Mouse (Mus musculus) liver, adult (tissue): ENCODE data around the gene Ahdc1.

ENCODE experiments used
- GATA4 ChIP-seq: IDR thresholded peaks from 2 replicates; pipeline ENCODE4 v1.6.1; 2014; ENCODE audit warnings: mild to moderate bottlenecking, low read length; ENCODE audit not compliant: insufficient replicate concordance

Ahdc1 gene

DNA sequence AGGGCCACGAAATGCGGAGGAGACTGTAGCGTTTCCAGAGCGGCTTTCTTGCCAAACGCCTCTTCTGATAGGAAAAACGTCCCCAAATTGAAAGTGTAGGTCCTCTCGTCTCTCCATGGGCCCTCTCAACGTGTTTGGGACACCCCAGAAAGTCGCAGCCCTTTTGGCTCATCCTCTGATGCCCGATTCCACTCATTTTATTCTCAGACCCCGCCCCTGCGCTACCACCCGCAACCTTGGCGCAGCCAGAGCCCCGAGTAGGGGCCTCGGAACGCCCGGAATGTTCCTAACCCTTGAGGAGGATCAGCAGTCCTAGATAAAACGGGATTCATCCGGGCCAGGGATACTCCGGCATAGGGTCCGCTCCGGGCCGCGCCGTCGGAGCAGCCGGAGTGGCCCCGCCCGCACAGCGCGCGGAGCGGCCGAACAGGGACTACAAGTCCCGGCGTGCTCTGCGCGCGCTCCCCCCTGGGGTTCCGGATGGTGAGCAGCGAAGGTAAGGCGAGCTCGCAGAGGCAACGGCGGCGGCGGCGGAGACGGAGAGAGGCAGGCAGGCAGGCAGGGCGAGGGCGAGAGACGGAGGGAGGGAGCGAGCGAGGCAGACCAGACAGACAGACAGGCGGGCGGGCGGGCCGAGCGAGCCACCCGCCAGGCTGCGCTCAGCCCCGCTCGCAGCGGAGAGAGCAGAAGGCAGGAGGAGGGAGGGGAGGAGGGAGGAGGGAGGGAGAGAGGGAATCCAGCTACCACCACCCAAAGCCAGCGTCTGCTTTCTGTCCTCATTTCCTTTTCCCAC, at the start of gene Ahdc1:
Gene Ahdc1 (plus strand): TSS at position 233 of the 793 bp plus-strand sequence.
- TF ChIP-seq GATA4 = no peak

DNA sequence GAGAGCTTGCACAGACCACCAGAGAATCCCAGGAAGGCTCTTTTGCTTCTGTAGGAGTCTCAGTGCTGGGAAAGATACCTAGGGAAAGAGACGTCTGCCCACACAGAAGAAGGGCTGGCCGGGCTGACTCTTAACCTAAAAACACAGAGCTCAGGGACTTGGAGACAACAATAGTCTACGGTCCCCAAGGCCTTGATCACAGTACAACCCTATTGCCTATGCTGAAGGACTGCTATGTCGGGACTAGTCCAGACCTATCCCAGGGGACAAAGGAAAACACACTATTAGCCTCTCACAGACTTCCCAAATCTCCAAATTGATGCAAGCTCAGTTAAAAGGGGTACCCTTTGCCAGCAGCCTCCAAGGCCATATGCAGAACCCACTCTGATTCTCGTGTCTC, 49.2 kb upstream of the Ahdc1 start:
- TF ChIP-seq GATA4 = no peak

DNA sequence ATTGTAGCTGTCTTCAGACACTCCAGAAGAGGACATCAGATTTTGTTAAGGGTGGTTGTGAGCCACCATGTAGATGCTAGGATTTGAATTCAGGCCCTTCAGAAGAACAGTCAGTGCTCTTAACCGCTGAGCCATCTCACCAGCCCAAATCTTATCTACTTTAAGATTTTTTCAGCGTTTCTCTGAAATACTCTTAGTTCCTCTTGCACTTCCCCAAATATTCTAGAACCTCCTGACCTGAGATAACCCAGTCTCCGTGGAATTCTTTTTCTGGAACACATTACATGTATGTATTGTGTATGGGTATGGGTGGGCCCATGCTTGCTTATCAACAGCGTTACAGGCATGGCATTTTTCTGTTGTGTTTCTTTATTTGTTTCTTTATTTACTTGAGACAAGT, 48.4 kb upstream of the Ahdc1 start:
- no peak for TF ChIP-seq GATA4

DNA sequence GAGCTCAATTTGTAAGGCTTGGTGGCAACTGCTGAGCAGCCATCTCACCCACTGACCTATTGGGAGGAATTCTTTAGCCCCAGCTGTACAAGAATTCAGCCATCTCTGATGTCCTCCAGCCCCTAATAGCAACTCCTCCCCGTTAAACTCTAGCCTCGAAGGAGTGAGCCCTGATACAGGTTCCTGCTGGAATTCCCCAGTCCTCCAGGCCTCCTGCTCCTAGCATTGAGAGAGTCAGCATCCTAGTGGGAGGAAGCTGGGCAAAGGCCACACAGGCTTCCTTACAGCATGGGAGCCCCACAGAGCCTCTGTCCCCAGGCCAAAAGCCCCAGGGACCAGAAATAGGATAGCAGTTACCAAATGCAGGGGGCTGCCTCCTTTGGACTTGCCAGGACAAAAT, 47.6 kb upstream of the Ahdc1 start:
- TF ChIP-seq GATA4 = no peak

DNA sequence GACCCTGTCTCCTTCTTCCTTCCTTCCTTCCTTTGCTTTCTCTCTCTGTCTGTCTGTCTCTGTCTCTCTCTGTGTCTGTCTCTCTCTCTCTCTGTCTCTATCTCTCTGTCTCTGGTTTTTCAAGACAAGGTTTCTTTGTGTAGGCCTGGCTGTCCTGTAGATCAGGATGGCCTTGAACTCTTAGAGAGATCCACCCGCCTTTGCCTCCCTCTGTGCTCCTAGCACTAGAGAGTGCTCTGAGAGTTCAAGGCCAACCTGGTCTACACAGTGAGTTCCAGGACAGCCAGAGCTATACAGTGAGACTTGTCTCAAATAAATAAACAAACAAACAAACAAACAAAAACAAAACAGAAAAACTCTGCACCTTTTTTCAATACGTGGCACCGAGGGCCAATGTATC, 47.0 kb upstream of the Ahdc1 start:
- TF ChIP-seq GATA4 = no peak

DNA sequence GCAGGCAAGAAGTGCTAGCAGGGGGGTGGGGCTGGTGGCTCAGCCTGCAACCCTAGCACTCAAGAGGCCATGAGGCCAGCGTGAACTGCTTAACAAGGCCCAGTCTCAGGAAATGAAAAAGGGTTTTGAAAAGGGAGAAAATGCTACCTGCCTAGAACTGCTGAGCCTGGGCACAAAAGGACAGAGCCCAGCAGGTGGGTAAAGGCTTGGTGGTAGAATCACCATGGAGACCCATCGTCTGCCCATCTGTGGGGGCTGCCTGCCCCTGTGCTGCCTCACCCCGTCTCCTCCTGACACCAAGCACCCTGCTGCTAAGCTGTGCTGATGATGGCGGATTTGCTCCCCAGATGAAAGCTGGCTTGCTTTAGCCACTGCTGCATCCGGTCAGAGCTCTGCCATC, 46.6 kb upstream of the Ahdc1 start:
- TF ChIP-seq GATA4 = no peak

DNA sequence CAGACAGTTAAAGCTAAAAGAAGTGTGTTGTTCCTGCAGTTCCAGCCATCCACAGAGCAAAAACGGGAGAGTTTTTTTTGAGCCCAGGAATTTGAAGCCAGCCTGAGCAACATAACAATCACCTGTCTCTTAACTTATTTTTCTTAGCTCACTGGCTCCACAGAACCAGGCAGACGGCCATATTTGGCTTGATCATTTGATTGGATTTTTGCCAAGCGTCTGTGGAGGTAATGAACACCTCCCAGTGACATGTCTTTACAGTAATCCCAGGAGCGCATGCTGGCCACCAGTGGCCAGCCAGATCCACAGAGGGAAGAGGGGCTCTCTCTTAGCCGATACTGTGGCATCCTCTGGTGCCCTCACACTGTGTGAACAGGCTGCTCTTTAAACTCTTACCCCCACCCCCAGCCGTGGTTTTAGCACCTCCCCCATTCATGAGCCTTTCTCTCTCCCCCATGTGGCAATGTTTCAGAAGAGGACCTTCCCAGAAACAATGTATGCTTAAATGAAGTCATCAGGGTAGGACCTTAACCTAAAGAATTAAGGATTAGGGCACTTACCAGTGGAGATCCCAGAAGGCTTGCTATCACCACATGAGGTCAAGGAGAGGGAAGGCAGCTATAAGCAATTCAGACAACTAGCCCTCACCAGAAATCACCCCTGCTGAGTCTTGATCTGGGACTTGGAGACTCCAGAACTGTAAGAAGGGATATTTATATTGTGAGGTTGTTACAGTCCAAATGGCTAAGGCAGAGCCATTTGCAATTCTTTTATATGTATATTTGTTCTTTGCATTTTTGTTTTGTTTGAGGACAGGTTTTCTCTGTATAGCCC, 42.7 kb upstream of the Ahdc1 start:
- TF ChIP-seq GATA4 = no peak

DNA sequence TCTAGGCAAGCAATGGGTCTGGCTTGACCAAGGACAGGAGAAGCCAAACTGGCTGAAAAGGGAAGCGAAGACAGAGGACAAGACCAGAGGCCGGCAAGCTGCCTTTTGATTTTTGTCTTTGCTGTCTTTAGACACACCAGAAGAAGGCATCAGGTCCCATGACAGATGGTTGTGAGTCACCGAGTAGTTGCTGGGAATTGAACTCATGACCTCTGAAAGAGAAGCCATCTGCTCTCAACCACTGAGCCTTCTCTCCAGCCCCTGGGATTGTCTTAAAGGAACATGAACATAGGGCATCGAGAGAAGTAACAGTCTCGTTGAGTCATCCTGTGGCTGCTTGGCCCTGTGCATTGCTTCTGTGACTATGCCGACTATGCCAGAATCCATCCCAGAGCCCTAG, 39.5 kb upstream of the Ahdc1 start:
- no peak for TF ChIP-seq GATA4

DNA sequence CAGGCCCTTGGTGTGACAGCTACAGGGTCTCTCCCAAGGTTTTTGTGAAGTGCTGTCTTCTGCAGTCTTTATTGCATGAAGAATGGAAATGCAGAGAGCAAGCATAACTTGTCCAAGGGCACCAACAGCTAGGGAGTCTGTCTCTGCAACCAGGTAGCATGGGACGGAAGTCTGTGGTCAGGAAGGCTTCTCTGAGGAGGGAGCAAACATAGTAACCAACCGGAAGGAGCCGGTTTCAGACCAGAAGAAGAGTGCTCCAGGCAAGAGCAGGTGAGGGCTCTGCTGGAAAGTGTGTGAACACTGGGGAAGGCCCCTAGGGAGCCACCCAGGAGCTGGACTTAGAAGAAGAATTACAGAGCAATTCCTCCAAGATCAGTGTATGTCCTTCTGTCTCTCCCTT, 39.0 kb upstream of the Ahdc1 start:
- no peak for TF ChIP-seq GATA4

DNA sequence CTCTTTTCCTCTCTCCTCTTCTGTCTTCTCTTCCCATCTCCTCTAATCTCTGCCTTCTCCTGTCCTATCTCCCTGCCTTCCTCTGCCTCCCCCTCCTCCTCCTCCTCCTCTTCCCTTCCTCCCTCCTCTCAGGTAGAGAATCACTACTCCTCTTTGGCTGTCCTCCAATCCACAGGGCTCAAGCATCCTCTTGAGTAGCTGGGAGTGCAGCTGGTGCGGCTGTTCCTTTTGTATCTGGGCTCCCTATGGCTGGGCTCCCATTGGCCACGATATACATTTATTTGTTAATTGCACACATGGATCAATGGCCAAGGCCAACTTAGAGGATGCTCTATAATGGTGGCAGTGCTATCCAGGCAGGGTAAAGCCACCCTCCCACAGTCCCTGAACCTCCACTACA, 38.5 kb upstream of the Ahdc1 start:
- TF ChIP-seq GATA4 = no peak

DNA sequence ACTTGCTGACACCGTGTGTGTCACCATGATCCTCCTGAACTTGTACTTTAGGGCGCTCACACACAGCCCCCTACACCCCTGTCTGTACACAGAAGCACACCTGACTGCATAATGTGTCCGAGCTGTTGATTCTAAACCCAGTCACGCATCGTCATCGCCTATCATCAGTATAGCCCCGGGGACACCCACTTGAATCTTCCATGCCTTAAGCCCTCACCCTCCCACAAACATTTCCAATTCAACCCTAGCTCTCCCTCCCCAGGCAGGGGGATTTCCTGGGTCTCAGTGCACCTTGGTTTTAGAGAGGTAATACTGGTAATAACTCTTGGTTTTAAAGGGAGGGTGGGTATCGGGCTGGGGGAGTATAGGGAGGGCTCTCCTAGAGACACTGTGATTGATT, 37.9 kb upstream of the Ahdc1 start:
- TF ChIP-seq GATA4 = no peak

DNA sequence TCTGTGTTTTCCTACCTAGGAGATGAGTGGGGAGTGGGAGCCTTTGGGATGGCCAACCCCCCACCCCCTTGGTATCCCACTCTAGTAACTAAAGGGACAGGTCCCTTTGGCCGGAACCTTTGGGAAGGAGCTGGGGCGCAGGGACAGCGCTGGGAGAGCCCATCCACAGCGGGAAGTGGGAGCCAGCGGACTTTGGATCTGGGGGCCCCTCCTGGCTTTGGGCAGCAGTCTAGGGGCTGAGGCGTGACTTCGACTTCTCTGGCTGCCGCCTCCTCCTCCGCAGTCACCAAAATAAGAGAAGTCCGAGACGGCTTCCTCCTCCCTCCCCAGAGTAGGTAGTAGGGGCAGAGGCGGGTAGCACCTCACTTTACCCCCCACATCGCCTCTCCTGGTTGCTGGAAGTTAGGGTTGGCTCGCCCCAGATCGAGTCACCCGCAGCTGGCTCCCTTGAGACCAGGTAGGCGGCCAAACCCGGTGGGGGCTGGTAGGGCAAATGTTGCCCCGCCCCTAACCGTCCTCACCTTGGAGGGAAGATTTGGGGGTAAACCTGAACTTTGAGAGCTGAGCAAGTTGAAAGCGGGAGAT, 37.2 kb upstream of the Ahdc1 start, which contains the start of gene Fgr:
Gene Fgr (plus strand): TSS at position 282 of the 585 bp plus-strand sequence.
- no peak for TF ChIP-seq GATA4

DNA sequence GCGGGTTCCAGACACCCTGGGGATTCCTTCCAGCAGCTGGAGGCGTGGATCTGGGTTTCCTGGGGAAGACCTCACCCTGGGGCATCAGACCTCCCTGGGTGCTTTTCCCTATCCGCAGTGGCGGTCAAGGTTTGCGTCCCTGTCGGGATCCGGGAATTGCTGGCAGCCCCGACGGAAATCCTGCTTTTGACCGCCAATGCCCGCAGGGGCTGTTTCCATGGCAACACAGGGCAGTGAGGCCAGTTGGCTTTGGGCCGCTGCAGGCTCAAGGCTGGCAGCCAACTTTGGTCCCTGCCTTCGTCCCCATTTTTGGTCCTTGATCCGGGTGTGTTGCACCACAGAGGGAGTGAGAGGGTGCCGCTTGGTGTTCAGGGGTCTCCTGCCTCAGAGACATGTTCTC, 36.2 kb upstream of the Ahdc1 start:
- peak; percentile 31; the same call in 1 of the 2 replicates for TF ChIP-seq GATA4

DNA sequence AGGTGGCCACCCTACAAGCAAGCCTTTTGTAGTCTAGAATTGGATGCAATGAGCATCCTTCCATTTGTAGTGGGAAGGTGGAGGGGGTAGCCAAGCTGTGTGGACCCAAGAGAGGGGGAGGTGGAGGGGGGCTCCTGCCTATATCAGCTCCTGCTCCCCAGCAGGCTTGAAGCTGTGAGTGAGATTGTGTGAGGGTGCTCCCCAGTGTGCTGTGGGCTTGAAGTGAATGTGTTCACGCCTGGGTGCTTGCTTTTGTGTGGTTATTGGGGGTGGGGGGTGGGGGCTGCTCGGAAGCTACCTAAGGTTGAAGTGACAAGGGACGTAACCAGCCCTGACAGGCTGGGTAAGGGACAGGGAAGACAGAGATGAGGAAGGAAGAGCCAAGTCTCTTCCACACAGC, 35.3 kb upstream of the Ahdc1 start:
- TF ChIP-seq GATA4 = no peak

DNA sequence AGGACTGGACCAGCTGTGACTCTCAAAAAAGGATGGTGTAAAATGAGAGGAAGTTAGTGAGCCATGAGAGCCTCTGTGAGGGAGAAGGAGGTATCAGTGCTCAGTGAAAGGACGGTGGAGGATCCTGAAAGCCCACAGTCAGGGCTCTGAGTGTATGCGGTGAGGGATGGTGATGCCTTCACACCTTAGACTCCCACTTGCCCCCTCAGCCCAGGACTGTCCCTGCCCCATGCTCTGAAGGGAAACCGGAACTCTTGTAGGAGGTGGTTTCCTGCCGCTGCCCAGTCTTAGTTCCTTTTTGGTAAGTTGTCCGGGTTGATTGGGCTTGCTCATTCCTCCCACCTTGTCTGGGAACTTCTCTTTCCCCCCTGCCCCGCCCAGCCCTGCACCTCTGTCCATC, 34.3 kb upstream of the Ahdc1 start:
- TF ChIP-seq GATA4 = no peak

DNA sequence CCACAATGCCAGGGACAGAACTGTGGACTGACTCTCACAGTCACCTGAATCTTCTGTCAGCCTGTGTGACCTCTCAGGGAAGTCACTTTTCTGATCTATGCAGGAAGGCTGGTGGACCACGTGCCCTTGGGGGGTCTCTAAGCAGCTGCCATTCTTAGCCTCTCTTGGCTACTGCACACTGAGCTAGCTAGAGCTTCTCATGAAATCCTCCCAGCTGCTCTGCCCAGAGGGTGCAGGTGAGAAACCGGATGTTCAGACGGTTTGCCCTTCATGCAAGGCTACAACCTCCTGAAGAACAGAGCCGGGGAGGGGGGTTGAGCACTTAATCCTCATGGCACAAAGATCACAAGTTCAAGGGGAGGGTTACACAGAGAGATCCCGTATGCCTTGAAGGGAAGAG, 33.5 kb upstream of the Ahdc1 start:
- no peak for TF ChIP-seq GATA4
